Mouse (Mus musculus): ENCODE measurements at regions not wholly inside any gene's neighbourhood (a gene's known extent, or its start where the extent isn't known, plus 50 kb on each side); places are given as distances from the start of the nearest gene placed in this dataset.

DNA sequence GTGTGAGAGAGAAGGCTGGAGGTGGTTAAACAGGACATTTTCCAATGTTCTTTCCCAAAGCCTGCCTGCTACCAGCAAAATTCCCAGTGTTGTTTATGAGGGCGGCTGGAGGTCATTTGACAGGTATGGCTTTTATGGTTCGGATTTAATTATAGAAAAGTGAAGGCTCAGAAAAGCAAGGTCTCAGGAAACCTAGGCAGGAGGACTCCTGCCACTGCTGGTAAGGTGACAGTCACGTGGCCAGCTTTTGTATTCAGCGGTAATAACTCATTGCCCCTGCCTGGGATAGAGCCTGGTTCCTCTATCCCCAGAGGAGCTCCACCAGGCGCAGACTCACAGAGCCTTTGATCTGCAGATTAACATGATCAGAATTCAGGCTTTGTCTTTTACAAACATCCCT, 235.2 kb upstream of the Hnrnpa3 start:
- Histone ChIP-seq H3K9me3 (ENCODE audit: control insufficient read depth, low read length) (no peaks in the 10 kb centered on the region), H3K9ac (ENCODE audit: low read length) (no peak overlapping the region), H3K4me2 (replicated peaks; ENCODE audit: low read depth) (no peak overlapping the region), H3K4me1 (replicated peaks; ENCODE audit: control insufficient read depth, insufficient read depth) (no peaks in the 10 kb centered on the region), H3K27ac (replicated peaks) (no peak overlapping the region), H3K36me3 (ENCODE audit: control insufficient read depth, insufficient read depth, low read length) (no peaks in the 10 kb centered on the region), H3K4me3 (ENCODE audit: low read depth, low read length) (no peak overlapping the region), H3K27me3 (ENCODE audit: control insufficient read depth, insufficient read depth, low read length) (no peaks in the 10 kb centered on the region)
- WGBS, result 34% methylated on average over 5 of the region's 5 CpGs
- TF ChIP-seq CTCF (IDR thresholded peaks at IDR 0.05; ENCODE audit: low read depth) (no peak), EP300 (optimal IDR thresholded peaks at IDR 0.05) (no peak)
- ATAC-seq (ENCODE audit: low FRiP score, low TSS enrichment), result no peak
- no peak for DNase-seq (ENCODE audit: low spot score)

DNA sequence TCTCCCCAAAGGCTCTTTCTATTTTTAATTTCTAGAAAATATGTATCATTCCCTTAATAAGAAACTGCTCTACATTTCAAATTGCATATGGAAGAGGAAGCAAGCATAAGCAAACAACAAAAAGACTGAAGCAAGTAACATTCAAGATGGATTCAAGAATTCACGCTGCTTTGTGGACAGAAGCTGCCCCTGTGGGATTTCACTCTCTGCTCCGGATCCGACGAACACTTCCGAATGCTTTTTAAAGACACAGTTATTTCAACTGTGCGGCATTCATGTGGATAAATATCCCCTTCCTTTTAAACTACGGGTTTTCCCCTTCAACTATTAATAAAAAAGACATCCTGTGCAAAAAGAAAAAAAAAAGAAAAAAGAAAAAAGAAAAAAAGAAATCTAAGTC, 234.7 kb upstream of the Hnrnpa3 start:
- no peak overlapping the region for H3K4me3 ChIP-seq (ENCODE audit: low read depth, low read length)
- DNase-seq (ENCODE audit: low spot score) (no peak), ATAC-seq (ENCODE audit: low FRiP score, low TSS enrichment) (no peak)
- WGBS, result 42% methylated on average over 7 of the region's 7 CpGs
- TF ChIP-seq EP300 (optimal IDR thresholded peaks at IDR 0.05), result no peak
- TF ChIP-seq CTCF (IDR thresholded peaks at IDR 0.05; ENCODE audit: low read depth), result no peak
- no peaks in the 10 kb centered on the region for H3K27me3 ChIP-seq (ENCODE audit: control insufficient read depth, insufficient read depth, low read length)
- no peaks in the 10 kb centered on the region for H3K4me1 ChIP-seq (replicated peaks; ENCODE audit: control insufficient read depth, insufficient read depth)
- no peaks in the 10 kb centered on the region for H3K36me3 ChIP-seq (ENCODE audit: control insufficient read depth, insufficient read depth, low read length)
- no peaks in the 10 kb centered on the region for H3K9me3 ChIP-seq (ENCODE audit: control insufficient read depth, low read length)
- no peak overlapping the region for H3K4me2 ChIP-seq (replicated peaks; ENCODE audit: low read depth)
- no peak overlapping the region for H3K27ac ChIP-seq (replicated peaks)
- H3K9ac ChIP-seq (ENCODE audit: low read length), result no peak overlapping the region

DNA sequence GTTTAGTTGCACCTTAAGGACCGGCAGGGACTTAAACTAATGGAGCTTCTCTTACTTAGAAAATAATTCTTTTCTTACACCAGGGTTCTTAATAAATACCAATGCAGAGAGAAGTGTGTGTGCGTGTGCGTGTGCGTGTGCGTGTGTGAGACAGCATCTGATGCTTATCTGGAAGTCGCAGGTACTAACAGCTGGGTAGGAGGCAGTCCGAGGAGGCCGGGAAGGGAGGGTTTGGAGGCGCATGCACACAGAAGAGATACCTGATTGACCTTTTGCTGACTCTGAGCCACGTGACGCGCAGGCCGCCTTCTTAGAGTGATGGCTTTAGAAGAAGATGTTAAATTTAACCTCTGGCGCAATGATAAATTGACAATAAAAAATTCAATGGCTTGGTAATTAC, 234.2 kb upstream of the Hnrnpa3 start:
- no peak overlapping the region for H3K4me2 ChIP-seq (replicated peaks; ENCODE audit: low read depth)
- no peak for TF ChIP-seq CTCF (IDR thresholded peaks at IDR 0.05; ENCODE audit: low read depth)
- TF ChIP-seq EP300 (optimal IDR thresholded peaks at IDR 0.05), result no peak
- H3K9ac ChIP-seq (ENCODE audit: low read length), result no peak overlapping the region
- H3K9me3 ChIP-seq (ENCODE audit: control insufficient read depth, low read length), result no peaks in the 10 kb centered on the region
- no peaks in the 10 kb centered on the region for H3K4me1 ChIP-seq (replicated peaks; ENCODE audit: control insufficient read depth, insufficient read depth)
- H3K36me3 ChIP-seq (ENCODE audit: control insufficient read depth, insufficient read depth, low read length), result no peaks in the 10 kb centered on the region
- H3K27me3 ChIP-seq (ENCODE audit: control insufficient read depth, insufficient read depth, low read length), result no peaks in the 10 kb centered on the region
- WGBS, result 61% methylated on average over 14 of the region's 14 CpGs
- H3K4me3 ChIP-seq (ENCODE audit: low read depth, low read length), result no peak overlapping the region
- DNase-seq (ENCODE audit: low spot score) (no peak), ATAC-seq (ENCODE audit: low FRiP score, low TSS enrichment) (no peak)
- no peak overlapping the region for H3K27ac ChIP-seq (replicated peaks)

DNA sequence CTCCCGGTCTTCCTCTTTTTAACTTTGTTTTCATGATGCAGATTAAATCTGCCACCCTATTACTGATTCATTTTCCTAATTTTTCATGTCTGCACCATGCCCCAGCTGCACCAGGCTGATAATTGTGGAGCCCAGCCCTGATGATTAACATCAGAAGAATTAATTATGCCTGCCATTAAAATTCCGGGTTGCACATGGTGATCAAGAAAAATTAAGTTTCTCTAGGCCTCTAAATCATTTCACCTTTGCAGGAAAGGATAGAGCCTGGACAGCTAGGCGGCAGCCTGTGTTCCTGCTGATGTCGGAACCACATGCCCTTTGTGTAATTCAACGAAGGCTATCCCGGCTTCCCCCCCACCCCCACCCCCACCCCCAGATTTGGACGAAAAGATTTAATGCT, 233.7 kb upstream of the Hnrnpa3 start:
- 42% methylated on average over 7 of the region's 7 CpGs for WGBS

DNA sequence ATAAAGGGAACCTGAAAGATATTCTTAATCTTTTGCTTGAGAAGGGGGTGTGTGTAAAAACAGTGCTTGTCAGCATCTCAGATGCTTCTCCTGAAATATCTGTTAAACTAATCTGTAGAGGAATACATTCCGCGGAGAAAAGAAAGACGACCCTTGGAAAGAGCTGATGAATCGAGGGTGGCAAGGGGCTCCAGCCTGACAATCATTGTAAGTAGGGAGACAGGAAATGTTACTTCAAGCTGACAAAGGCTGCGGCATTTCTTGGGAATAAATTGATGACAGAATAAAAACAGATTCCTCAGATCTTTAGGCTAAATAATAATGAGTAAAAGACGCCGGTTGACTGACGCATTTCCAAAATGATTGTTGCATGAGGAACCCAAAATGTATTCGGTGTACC, 233.3 kb upstream of the Hnrnpa3 start:
- WGBS, result 67% methylated on average over 9 of the region's 9 CpGs
- H3K36me3 ChIP-seq (ENCODE audit: control insufficient read depth, insufficient read depth, low read length), result no peaks in the 10 kb centered on the region
- H3K27ac ChIP-seq (replicated peaks), result no peak overlapping the region
- H3K4me1 ChIP-seq (replicated peaks; ENCODE audit: control insufficient read depth, insufficient read depth), result no peaks in the 10 kb centered on the region
- H3K27me3 ChIP-seq (ENCODE audit: control insufficient read depth, insufficient read depth, low read length), result no peaks in the 10 kb centered on the region
- DNase-seq (ENCODE audit: low spot score), result no peak
- no peak overlapping the region for H3K4me3 ChIP-seq (ENCODE audit: low read depth, low read length)
- TF ChIP-seq CTCF (IDR thresholded peaks at IDR 0.05; ENCODE audit: low read depth), result no peak
- TF ChIP-seq EP300 (optimal IDR thresholded peaks at IDR 0.05), result no peak
- ATAC-seq (ENCODE audit: low FRiP score, low TSS enrichment), result no peak
- no peaks in the 10 kb centered on the region for H3K9me3 ChIP-seq (ENCODE audit: control insufficient read depth, low read length)
- no peak overlapping the region for H3K4me2 ChIP-seq (replicated peaks; ENCODE audit: low read depth)
- no peak overlapping the region for H3K9ac ChIP-seq (ENCODE audit: low read length)

More for the DNA sequence above, 233.7 kb upstream of the Hnrnpa3 start:
- no peak for ATAC-seq (ENCODE audit: low FRiP score, low TSS enrichment)
- Histone ChIP-seq H3K27ac (replicated peaks) (no peak overlapping the region), H3K27me3 (ENCODE audit: control insufficient read depth, insufficient read depth, low read length) (no peaks in the 10 kb centered on the region), H3K4me2 (replicated peaks; ENCODE audit: low read depth) (no peak overlapping the region), H3K4me3 (ENCODE audit: low read depth, low read length) (no peak overlapping the region), H3K36me3 (ENCODE audit: control insufficient read depth, insufficient read depth, low read length) (no peaks in the 10 kb centered on the region), H3K9me3 (ENCODE audit: control insufficient read depth, low read length) (no peaks in the 10 kb centered on the region), H3K9ac (ENCODE audit: low read length) (no peak overlapping the region), H3K4me1 (replicated peaks; ENCODE audit: control insufficient read depth, insufficient read depth) (no peaks in the 10 kb centered on the region)
- DNase-seq (ENCODE audit: low spot score), result no peak
- no peak for TF ChIP-seq CTCF (IDR thresholded peaks at IDR 0.05; ENCODE audit: low read depth)
- TF ChIP-seq EP300 (optimal IDR thresholded peaks at IDR 0.05), result no peak

DNA sequence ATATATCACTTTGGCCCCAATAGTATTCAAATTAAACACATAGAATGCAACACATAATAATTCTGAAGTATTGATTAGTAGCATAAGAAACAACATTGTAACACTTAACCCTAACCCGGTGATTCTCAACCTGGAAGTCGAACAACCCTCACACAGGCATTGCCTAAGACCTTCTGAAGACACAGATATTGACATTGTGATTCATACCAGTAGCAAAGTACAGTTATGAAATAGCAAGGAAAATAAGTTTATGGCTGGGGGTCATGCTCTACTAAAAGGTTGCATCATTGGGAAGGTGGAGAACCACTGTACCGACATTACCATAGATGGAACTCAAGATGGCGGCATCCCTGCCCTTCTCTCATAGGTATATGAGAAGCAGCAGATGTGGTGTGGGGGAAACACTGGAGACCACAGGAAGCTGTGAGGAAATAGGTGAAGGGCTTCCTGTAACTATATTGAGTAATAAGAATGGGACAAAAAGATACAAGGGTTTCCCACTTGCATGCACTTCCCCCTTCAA, 231.1 kb upstream of the Hnrnpa3 start:
- TF ChIP-seq CTCF (IDR thresholded peaks at IDR 0.05; ENCODE audit: low read depth) (no peak), EP300 (optimal IDR thresholded peaks at IDR 0.05) (no peak)
- Histone ChIP-seq H3K4me2 (replicated peaks; ENCODE audit: low read depth) (no peak overlapping the region), H3K9ac (ENCODE audit: low read length) (no peak overlapping the region), H3K9me3 (ENCODE audit: control insufficient read depth, low read length) (no peaks in the 10 kb centered on the region), H3K4me1 (replicated peaks; ENCODE audit: control insufficient read depth, insufficient read depth) (no peaks in the 10 kb centered on the region), H3K36me3 (ENCODE audit: control insufficient read depth, insufficient read depth, low read length) (no peaks in the 10 kb centered on the region), H3K4me3 (ENCODE audit: low read depth, low read length) (no peak overlapping the region), H3K27me3 (ENCODE audit: control insufficient read depth, insufficient read depth, low read length) (no peaks in the 10 kb centered on the region), H3K27ac (replicated peaks) (no peak overlapping the region)
- ATAC-seq (ENCODE audit: low FRiP score, low TSS enrichment), result no peak
- no peak for DNase-seq (ENCODE audit: low spot score)
- WGBS, result over 99% methylated on average over 4 of the region's 4 CpGs

Data from stomach, postnatal 0 days (tissue).